Mouse (Mus musculus) MEL (cell line): ENCODE data around the gene C1ra. TPM values are rescaled to one million over a fixed set of nuclear protein-coding genes. Genes with fewer than 3 reads are reported as not detected.
"Not testable (repeated sequence)": the region's sequence is repeated elsewhere in the genome, so short reads cannot be mapped to it uniquely, and the experiment has no call there.

ENCODE experiments used
- DNase-seq: peaks from one replicate; pipeline ENCODE4 v3.0.0; 2011; ENCODE audit warnings: low read depth, low spot score
- H3K27ac ChIP-seq: 2 replicates; pipeline ENCODE4 v1.5.1; 2012; ENCODE audit warnings: low read depth, mild to moderate bottlenecking, control low read depth, low read length, moderate library complexity; ENCODE audit not compliant: control insufficient read depth
- H3K27me3 ChIP-seq, 2 experiments: fragments of 150-350 bp in 1 of 2; sonication (generic) in 1 of 2; 2 replicates each; pipeline ENCODE4 v1.6.1; 2012; ENCODE audit warnings: low read length in 2 of 2, mild to moderate bottlenecking in 2 of 2, improper control_type of control experiment in 1 of 2, moderate library complexity in 1 of 2; ENCODE audit not compliant: insufficient read depth in 2 of 2, control insufficient read depth in 1 of 2
- H3K36me3 ChIP-seq, 2 experiments: 2 replicates each; pipeline ENCODE4 v1.6.1; 2012 to 2014; ENCODE audit warnings: low read length in 2 of 2, improper control_type of control experiment in 1 of 2, inconsistent platforms in 1 of 2, mild to moderate bottlenecking in 1 of 2; ENCODE audit not compliant: insufficient read depth in 2 of 2, control insufficient read depth in 1 of 2
- H3K4me1 ChIP-seq, 2 experiments: fragments of 150-350 bp in 1 of 2; sonication (generic) in 1 of 2; 2 replicates each; pipeline ENCODE4 v1.6.1; 2012; ENCODE audit warnings: low read length in 2 of 2, improper control_type of control experiment in 1 of 2, mild to moderate bottlenecking in 1 of 2; ENCODE audit not compliant: insufficient read depth in 2 of 2, control insufficient read depth in 1 of 2
- H3K4me3 ChIP-seq, 2 experiments: fragments of 150-350 bp in 1 of 2; sonication (generic) in 1 of 2; 2 replicates each; pipeline ENCODE4 v1.5.1; 2012; ENCODE audit warnings: low read depth in 2 of 2, low read length in 2 of 2, mild to moderate bottlenecking in 2 of 2, moderate library complexity in 2 of 2, control low read depth in 1 of 2, improper control_type of control experiment in 1 of 2; ENCODE audit not compliant: control insufficient read depth in 1 of 2, insufficient read depth in 1 of 2
- H3K79me2 ChIP-seq: 2 replicates; pipeline ENCODE4 v1.6.1; 2012; ENCODE audit warnings: mild to moderate bottlenecking, low read length, moderate library complexity; ENCODE audit not compliant: control insufficient read depth, poor library complexity, insufficient read depth
- H3K9ac ChIP-seq: 2 replicates; pipeline ENCODE4 v1.6.1; 2012; ENCODE audit warnings: low read depth, mild to moderate bottlenecking, control low read depth, low read length, moderate library complexity; ENCODE audit not compliant: control insufficient read depth, poor library complexity, severe bottlenecking
- H3K9me3 ChIP-seq: fragments of 150-350 bp; sonication (generic); replicated peaks from 2 replicates; pipeline ENCODE4 v1.6.1; 2012; ENCODE audit warnings: mild to moderate bottlenecking, low read length, improper control_type of control experiment, moderate library complexity; ENCODE audit not compliant: insufficient read depth
- BHLHE40 ChIP-seq: IDR thresholded peaks from 2 replicates; pipeline ENCODE4 v1.6.1; 2012; ENCODE audit warnings: low read depth, mild to moderate bottlenecking, inconsistent platforms, low read length, improper control_type of control experiment, borderline replicate concordance
- CTCF ChIP-seq, 3 experiments: IDR thresholded peaks in 2 of 3; conservative IDR thresholded peaks in 1 of 3; 2 replicates each; pipeline ENCODE4 v1.5.1; 2011 to 2012; ENCODE audit warnings: low read length in 3 of 3, low read depth in 2 of 3, mild to moderate bottlenecking in 2 of 3, improper control_type of control experiment in 1 of 3, inconsistent platforms in 1 of 3, mixed read lengths in 1 of 3, moderate library complexity in 1 of 3; ENCODE audit not compliant: control insufficient read depth in 1 of 3, insufficient read depth in 1 of 3, poor library complexity in 1 of 3, severe bottlenecking in 1 of 3
- E2F4 ChIP-seq: IDR thresholded peaks from 2 replicates; pipeline ENCODE4 v1.6.1; 2011; ENCODE audit warnings: low read depth, low read length, improper control_type of control experiment, borderline replicate concordance
- JUND ChIP-seq: IDR thresholded peaks from 2 replicates; pipeline ENCODE4 v1.6.1; 2011; ENCODE audit warnings: low read depth, mild to moderate bottlenecking, improper control_type of control experiment, low read length
- RCOR1 ChIP-seq: IDR thresholded peaks from 2 replicates; pipeline ENCODE4 v1.6.1; 2012; ENCODE audit warnings: low read depth, mild to moderate bottlenecking, inconsistent platforms, low read length, improper control_type of control experiment
- TBP ChIP-seq: IDR thresholded peaks from 2 replicates; pipeline ENCODE4 v1.8.0; 2011; ENCODE audit warnings: low read depth, low read length, improper control_type of control experiment
- polyA plus RNA-seq, 2 experiments: library from polyadenylated mRNA; stranded (reverse) in 1 of 2; unstranded in 1 of 2; fragments of >175 nt in 1 of 2; fragments of >200 nt in 1 of 2; gene quantifications; 2 replicates each; pipeline versions ENCODE4 v1.2.1 to v1.2.4; 2012; ENCODE audit warnings: low replicate concordance in 2 of 2, low read depth in 1 of 2; ENCODE audit not compliant: insufficient read length in 2 of 2, insufficient read depth in 1 of 2, missing spikeins in 1 of 2
- total RNA-seq: library from RNA; depleted of rRNA; stranded (reverse); fragments of 300-350 nt; gene quantifications from 2 replicates; pipeline ENCODE4 v1.2.3, GENCODE M21; 2012

The C1ra gene
- total and polyA plus RNA-seq, 3 experiments, result 0.19 to 0.28 TPM; not detected in 1

GRCm38 (mm10) chr6:124480295-124480694 is 31.9 kb upstream of the C1ra start:
- DNase-seq, result peak; percentile 89
- H3K27me3 ChIP-seq, result no peaks in the 10 kb centered on the region
- H3K4me1 ChIP-seq, result peaks cover 0 to 33% of the 10 kb centered on the region in 2 experiments; a peak in 3 of 4 replicates
- no peaks in the 10 kb centered on the region for H3K9me3 ChIP-seq
- H3K27ac ChIP-seq, result peak overlapping the region; percentile 96
- H3K4me3 ChIP-seq, result peak overlapping the region in 1 of 2 experiments; percentile 9; a peak in 2 of 4 replicates
- peak overlapping the region; percentile 86 for H3K9ac ChIP-seq
- peaks cover 14% of the 10 kb centered on the region for H3K79me2 ChIP-seq
- TF ChIP-seq CTCF (IDR thresholded peaks at IDR 0.05 in 2 of 3, conservative IDR thresholded peaks at IDR 0.05 in 1 of 3; ENCODE audit: control insufficient read depth in 1 of 3, insufficient read depth in 1 of 3, low read depth in 2 of 3, low read length in 3 of 3, poor library complexity in 1 of 3, severe bottlenecking in 1 of 3) (peak in 2 of 3 experiments; percentile 37 to 78; a peak in 3 of 6 replicates), BHLHE40 (no peak)
- peaks cover 0 to 14% of the 10 kb centered on the region in 2 experiments; a peak in 2 of 4 replicates for H3K36me3 ChIP-seq

- Histone ChIP-seq H3K27ac (peak overlapping the region; percentile 55), H3K27me3 (no peaks in the 10 kb centered on the region), H3K9me3 (no peaks in the 10 kb centered on the region), H3K4me1 (peaks cover 0 to 33% of the 10 kb centered on the region in 2 experiments; a peak in 3 of 4 replicates), H3K79me2 (peaks cover 4% of the 10 kb centered on the region), H3K36me3 (peaks cover 0 to 14% of the 10 kb centered on the region in 2 experiments; a peak in 2 of 4 replicates), H3K9ac (peak overlapping the region; percentile 71), H3K4me3 (peak overlapping the region; percentile 22 to 27)
- no peak for TF ChIP-seq JUND
- peak in 2 of 3 experiments; percentile 59 to 69; a peak in 4 of 6 replicates for TF ChIP-seq CTCF (IDR thresholded peaks at IDR 0.05 in 2 of 3, conservative IDR thresholded peaks at IDR 0.05 in 1 of 3; ENCODE audit: control insufficient read depth in 1 of 3, insufficient read depth in 1 of 3, low read depth in 2 of 3, low read length in 3 of 3, poor library complexity in 1 of 3, severe bottlenecking in 1 of 3)
- peak; percentile 91 for DNase-seq
These were observed 30.6 kb upstream of the C1ra start for GRCm38 (mm10) chr6:124481571-124481970.

DNA sequence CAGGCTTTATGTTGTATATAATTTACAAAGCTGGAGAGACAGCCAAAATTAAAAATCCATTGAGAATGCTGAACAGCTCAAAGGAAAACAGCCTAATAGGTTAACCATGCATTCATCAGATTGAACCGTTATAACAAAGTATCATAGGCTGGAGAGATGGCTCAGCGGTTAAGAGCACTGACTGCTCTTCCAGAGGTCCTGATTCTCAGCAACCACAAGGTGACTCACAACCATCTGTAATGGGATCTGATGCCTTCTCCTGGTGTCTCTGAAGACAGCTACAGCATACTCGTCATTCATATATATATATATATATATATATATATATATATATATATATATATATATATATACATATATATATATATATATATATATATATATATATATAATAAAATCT is 28.4 kb upstream of the C1ra start:
- not testable (repeated sequence) for H3K4me3 ChIP-seq, H3K27me3 ChIP-seq, H3K79me2 ChIP-seq, H3K9ac ChIP-seq, H3K9me3 ChIP-seq, DNase-seq, H3K27ac ChIP-seq
- H3K4me1 ChIP-seq, result peaks cover 2 to 36% of the 10 kb centered on the region in 2 experiments
- peaks cover 0 to 21% of the 10 kb centered on the region in 2 experiments; a peak in 2 of 4 replicates for H3K36me3 ChIP-seq

GRCm38 (mm10) chr6:124484851-124485250 is 27.4 kb upstream of the C1ra start:
- no peaks in the 10 kb centered on the region; the same call in 1 of the 2 replicates for H3K79me2 ChIP-seq
- H3K36me3 ChIP-seq, result peaks cover 0 to 12% of the 10 kb centered on the region in 2 experiments; a peak in 2 of 4 replicates
- H3K4me3 ChIP-seq, result no peak overlapping the region
- H3K9ac ChIP-seq, result no peak overlapping the region
- H3K27me3 ChIP-seq, result no peaks in the 10 kb centered on the region
- no peak for DNase-seq
- H3K27ac ChIP-seq, result no peak overlapping the region
- no peak for TF ChIP-seq E2F4
- TF ChIP-seq RCOR1, result no peak
- TF ChIP-seq TBP, result no peak
- peaks cover 2 to 26% of the 10 kb centered on the region in 2 experiments for H3K4me1 ChIP-seq
- no peaks in the 10 kb centered on the region for H3K9me3 ChIP-seq
